Mouse (Mus musculus): ENCODE data around the gene Cma2.

DNA sequence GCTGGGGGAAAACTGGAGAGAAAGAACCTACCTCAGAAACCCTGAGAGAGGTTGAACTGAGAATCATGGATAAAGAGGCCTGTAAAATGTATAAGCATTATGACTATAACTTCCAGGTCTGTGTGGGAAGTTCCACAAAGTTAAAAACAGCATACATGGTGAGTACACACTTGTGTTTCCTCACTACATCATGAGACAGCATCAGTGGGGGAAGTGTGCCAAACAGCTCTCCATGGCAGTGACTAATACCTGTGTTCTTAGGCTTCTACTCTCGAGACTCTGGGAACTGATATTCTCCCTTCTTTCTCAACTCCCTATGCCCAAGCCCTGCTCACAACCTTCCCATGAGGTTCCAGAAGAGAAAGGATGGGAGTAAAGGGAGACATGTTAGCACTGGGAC, 68.7 kb downstream of the Cma2 start:
- no peak for TF ChIP-seq CTCF (IDR thresholded peaks at IDR 0.05; ENCODE audit: extremely low read depth, insufficient read depth, low read length)
- TF ChIP-seq POLR2A (IDR thresholded peaks at IDR 0.05; ENCODE audit: extremely low read depth, insufficient read depth, low read length) = no peak

Measured in cortical plate, adult 2 months (tissue).